Mouse (Mus musculus): Measurements from ENCODE around the gene Zic3. TPM values are rescaled to one million over a fixed set of nuclear protein-coding genes. Genes with fewer than 3 reads are reported as not detected.

Zic3 gene
- total RNA-seq (2015; ENCODE audit: low replicate concordance) (not detected in 2 replicates), total RNA-seq (2017; ENCODE audit: low replicate concordance) (not detected in 2 replicates)

DNA sequence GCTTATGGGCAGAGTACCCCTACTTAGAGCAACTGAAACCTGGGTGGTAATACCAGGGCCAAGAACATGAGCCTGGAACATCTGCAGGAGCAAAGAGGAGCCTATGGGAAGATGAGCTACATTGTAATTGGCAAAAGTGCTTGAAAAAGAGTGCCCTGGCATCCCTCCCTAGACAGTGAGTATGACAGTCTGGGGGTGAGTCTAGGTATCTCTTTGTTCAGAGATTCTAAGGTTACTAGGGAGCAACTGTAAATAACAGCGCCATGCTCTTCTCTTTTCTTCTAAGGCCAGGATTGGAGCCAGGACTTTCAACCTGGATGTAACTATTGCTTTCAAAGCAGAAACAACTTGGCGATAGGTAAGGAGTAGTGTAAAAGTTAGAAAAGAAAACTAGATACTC is at the start of gene Zic3:
TSS of gene Zic3 (plus strand) at position 301 of the 400 bp plus-strand sequence.
- no peak for ATAC-seq (replicated peaks; ENCODE audit: low FRiP score, poor library complexity, severe bottlenecking)

GRCm38 (mm10) chrX:57982351-57982750 is 40.1 kb upstream of the Zic3 start:
- ATAC-seq (replicated peaks; ENCODE audit: low FRiP score, poor library complexity, severe bottlenecking) = no peak

GRCm38 (mm10) chrX:57987455-57988109 is 34.9 kb upstream of the Zic3 start:
- ATAC-seq (replicated peaks; ENCODE audit: low FRiP score, poor library complexity, severe bottlenecking) = no peak

DNA sequence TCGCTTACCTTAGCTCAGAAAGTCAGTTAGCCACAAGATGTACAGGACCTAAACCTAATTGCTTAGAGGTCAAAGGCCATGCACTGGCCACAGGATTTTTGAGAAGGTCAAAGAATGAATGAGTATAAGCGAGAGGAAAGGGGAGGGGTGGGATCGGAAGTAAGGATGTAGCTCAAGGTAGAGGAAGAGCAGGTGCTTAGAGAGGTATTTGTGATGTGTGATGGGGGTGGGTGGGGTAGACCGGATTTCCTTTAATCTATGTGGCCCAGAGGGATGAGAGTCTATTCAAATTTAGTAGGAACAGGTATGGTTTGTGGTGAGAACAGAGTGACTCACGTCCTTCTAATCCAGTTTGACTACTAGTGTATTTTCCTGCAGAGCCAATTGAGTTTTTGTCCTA is 9.1 kb upstream of the Zic3 start:
- no peak for ATAC-seq (replicated peaks; ENCODE audit: low FRiP score, poor library complexity, severe bottlenecking)

DNA sequence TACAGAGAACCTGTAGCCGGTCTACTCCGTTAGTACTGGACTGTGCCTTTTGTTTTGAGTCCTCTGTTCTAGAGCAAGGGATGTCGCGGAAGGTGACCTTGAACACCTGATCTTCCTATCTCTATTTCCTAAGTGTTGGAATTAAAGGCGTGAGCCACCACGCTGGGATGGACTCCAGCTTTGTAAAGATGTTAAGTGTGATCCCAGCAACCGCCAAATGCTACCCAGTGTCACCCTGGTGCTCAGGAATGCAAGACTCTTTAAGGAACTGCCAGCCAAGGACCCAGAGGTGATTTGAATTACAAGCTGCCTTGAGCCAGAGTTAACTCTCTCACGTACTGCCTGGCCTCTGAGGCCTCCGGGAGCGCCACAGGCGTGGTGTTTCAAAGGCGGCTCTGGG is 8.4 kb upstream of the Zic3 start:
- ATAC-seq (replicated peaks; ENCODE audit: low FRiP score, poor library complexity, severe bottlenecking) = no peak

- no peak for ATAC-seq (replicated peaks; ENCODE audit: low FRiP score, poor library complexity, severe bottlenecking)
Observed at GRCm38 (mm10) chrX:58014761-58015160, 7.7 kb upstream of the Zic3 start.

DNA sequence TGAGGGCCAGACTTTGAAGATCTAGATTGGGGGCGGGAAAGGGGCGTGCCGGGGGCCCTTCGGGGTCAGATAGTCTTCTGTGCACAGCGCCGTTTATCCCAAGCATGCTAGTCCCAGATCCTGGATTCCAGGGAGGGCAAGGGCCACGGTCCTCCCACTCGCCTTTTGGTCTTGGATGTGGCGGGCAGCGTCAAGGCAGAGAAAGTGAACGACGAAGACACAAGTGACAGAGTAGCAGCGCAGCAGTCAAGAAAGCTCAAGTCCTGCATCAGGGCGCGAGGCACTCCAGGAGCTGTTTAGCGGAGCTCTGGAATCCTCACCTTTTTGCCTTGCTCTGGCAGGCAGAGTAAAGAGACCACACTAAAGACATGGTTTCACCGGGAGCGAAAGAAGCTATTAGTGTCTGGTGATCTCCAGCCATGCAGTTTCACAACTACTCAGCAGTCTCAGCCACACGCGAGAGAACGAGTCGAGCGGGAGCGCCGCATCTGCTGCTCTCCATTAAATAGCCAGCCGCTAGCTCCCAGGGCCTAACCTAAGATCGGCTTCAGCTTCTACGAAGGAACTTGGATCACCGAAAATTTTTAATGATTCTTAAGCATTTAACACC is 7.1 kb upstream of the Zic3 start:
- no peak for ATAC-seq (replicated peaks; ENCODE audit: low FRiP score, poor library complexity, severe bottlenecking)

GRCm38 (mm10) chrX:58018720-58019119 is 3.8 kb upstream of the Zic3 start:
- ATAC-seq (replicated peaks; ENCODE audit: low FRiP score, poor library complexity, severe bottlenecking) = no peak

DNA sequence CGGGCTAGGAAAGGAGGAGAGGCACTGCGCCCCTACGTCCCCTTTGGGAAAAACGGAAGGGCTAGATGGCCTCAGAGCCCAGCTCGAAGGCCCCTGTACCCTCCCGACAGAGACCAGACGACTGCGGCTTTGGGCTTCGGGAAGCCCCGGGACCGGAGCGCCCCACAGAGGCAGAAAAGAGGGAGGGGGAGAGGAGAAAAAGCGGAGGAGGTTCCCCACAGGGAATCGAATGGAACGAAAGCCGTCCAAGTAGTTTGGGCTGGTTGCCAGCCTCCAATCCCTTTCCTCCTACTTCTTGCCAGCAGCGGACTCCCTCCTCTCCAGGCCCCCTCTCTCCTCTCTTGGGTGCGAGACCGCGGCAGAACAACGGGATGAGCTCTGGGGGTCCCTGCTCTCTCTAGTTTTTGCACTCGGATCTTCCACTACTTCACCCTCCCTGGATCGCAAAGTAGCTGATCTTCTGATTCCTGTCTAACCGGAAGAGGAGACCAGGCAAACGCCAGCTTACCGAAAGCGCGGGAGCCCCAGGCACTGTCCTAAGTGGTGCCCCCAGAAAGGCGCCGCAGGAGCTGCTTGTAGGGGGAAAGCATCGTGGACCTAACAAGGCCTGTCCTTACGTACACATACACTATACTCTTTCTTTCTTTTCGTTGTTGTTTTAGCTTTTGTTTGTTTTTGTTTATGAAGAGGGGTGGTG is 3.1 kb upstream of the Zic3 start:
- ATAC-seq (replicated peaks; ENCODE audit: low FRiP score, poor library complexity, severe bottlenecking) = no peak

- ATAC-seq (replicated peaks; ENCODE audit: low FRiP score, poor library complexity, severe bottlenecking) = no peak
Observed at GRCm38 (mm10) chrX:58027631-58028030, 5.1 kb downstream of the Zic3 start.

DNA sequence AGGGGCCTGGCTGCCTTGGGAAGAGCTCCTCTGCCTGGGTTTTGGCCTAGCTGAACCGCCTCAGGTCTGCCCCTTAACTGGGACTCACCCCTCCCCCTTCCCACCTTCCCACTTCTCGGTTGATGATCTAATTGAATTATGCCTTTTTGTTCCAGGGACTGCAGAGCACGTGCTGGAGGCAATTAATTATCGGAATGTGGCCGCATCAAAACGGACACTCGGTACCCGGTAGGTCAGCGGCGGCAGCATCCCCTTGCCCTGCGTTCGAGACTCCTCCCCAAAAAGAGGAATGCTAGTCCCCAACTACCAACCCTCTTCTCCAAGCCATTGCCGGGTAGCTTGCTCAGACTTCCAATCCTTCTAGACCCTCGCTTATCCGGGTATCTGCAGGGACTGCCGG is 5.6 kb downstream of the Zic3 start:
- ATAC-seq (replicated peaks; ENCODE audit: low FRiP score, poor library complexity, severe bottlenecking) = no peak

DNA sequence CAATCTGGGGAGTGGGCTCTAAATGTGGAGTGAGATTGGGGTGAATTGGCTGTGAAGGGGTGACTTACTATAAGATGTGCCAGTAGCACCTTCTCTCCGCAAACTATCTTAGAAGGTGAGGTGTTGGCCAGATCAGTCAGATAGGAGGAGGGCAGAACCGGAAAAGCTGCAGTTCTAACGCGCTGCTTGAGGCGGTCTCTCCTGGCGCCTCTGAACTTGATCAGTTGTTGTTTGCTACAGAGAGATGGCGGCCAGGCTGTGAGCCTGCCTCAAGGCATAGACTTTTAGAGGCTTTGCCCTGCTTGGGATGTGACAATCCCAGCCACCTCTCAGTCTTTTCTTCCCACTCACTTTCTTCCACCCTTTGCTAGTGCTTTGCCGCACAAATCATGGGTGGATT is 6.4 kb downstream of the Zic3 start:
- no peak for ATAC-seq (replicated peaks; ENCODE audit: low FRiP score, poor library complexity, severe bottlenecking)

GRCm38 (mm10) chrX:58030100-58030834 is 7.8 kb downstream of the Zic3 start:
- no peak for ATAC-seq (replicated peaks; ENCODE audit: low FRiP score, poor library complexity, severe bottlenecking)

DNA sequence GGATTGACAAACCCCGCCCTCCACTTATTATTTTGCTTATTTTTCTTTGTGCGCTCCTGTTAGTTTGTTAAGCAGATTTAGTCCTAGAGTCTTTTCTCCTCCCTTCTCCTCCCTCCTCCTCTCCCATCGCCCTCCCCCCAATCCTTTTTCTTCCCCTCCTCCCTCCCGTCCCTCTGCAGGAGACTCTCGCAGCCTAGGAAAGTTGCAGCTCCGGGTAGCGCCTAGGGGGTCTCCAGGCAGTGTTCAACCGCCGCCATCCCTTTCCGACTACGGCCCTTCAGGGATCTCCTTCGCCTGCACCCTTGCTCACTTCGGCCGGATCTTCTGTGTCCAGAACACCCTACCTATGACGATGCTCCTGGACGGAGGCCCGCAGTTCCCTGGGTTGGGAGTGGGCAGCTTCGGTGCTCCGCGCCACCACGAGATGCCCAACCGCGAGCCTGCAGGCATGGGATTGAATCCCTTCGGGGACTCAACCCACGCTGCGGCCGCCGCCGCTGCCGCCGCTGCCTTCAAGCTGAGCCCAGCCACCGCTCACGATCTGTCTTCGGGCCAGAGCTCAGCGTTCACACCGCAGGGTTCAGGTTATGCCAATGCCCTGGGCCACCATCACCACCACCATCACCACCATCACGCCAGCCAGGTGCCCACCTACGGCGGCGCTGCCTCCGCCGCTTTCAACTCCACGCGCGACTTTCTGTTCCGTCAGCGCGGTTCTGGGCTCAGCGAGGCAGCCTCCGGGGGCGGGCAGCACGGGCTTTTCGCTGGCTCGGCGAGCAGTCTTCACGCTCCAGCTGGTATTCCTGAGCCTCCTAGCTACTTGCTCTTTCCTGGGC is 8.6 kb downstream of the Zic3 start:
- no peak for ATAC-seq (replicated peaks; ENCODE audit: low FRiP score, poor library complexity, severe bottlenecking)

GRCm38 (mm10) chrX:58031671-58032605 is 9.4 kb downstream of the Zic3 start:
- ATAC-seq (replicated peaks; ENCODE audit: low FRiP score, poor library complexity, severe bottlenecking) = no peak

GRCm38 (mm10) chrX:58032622-58033021 is 10.1 kb downstream of the Zic3 start:
- no peak for ATAC-seq (replicated peaks; ENCODE audit: low FRiP score, poor library complexity, severe bottlenecking)

DNA sequence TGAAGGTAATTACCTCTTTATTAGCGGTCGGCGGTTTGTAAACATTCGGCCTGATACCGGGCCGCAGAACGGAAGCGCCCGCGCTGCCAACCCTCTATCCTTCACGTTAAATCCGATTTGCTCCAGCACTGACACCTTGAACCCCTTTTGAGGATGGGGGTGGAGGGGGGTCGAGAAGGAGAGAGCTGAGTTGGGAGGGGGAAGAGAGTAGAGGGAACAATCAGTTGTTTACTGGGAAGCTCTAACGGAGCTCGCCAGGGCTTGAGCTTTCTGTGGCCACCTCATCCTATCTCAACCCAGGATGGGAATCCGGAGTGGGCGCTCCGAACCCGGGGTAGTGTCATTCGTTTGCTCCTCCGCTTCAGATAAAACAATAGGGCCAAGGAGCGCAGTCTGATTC is 11.0 kb downstream of the Zic3 start:
- ATAC-seq (replicated peaks; ENCODE audit: low FRiP score, poor library complexity, severe bottlenecking) = no peak
